Comparison of ENCODE assay signal across 8 mouse cellular contexts in genomic region chr14:118767673-118768353, GRCm38 (mm10). TPM values are rescaled to one million over a fixed set of nuclear protein-coding genes. Genes with fewer than 3 reads are reported as not detected.
A peak's percentile ranks its signal among the peaks of the same experiment; 100 is the strongest.
DNase-seq lines count a peak whose midpoint lies in the region; ATAC-seq lines count a peak whose summit lies in the region.

No protein-coding gene starts in this region.

- H3K4me2 ChIP-seq in hindbrain, embryonic 16.5 days (ENCODE audit: low read length) = no peak overlapping the region

- WGBS in hindbrain, embryonic 16.5 days = 37% methylated on average over 14 of the region's 14 CpGs

- H3K4me1 ChIP-seq in hindbrain, embryonic 16.5 days (ENCODE audit: control insufficient read depth, insufficient read depth, low read depth, low read length) = no peaks in the 10 kb centered on the region

- peak; percentile 91 for ATAC-seq in hindbrain, embryonic 16.5 days

- no peak overlapping the region for H3K4me3 ChIP-seq in hindbrain, embryonic 16.5 days (ENCODE audit: low read length)

- H3K9me3 ChIP-seq in hindbrain, embryonic 16.5 days (ENCODE audit: control insufficient read depth, low read length) = no peaks in the 10 kb centered on the region

- no peak overlapping the region for H3K27ac ChIP-seq in hindbrain, embryonic 16.5 days (ENCODE audit: low read depth, low read length)

- peak; percentile 77 for DNase-seq in WW6 (ENCODE audit: low read depth, low spot score)
- DNase-seq in cerebellum, postnatal 4 days (ENCODE audit: low spot score in 2 of 2) = peak; percentile 63 to 76
- DNase-seq in gastrocnemius, adult 18-20 months (ENCODE audit: low spot score) = peak; percentile 82
- DNase-seq in left cerebral cortex, adult 18-20 months (ENCODE audit: low spot score in 2 of 2) = peak; percentile 75 to 78
- DNase-seq in lung, postnatal 4 days = peak; percentile 72 to 81
- peak; percentile 54 for DNase-seq in retina, postnatal 7 days (ENCODE audit: low read depth, low spot score)
- DNase-seq in urinary bladder, adult 18-20 months (ENCODE audit: low spot score in 2 of 2) = peak; percentile 61 to 68

- H3K9ac ChIP-seq in hindbrain, embryonic 16.5 days (ENCODE audit: low read depth, low read length) = no peak overlapping the region

- H3K27me3 ChIP-seq in hindbrain, embryonic 16.5 days (replicated peaks; ENCODE audit: control insufficient read depth, insufficient read depth, low read length) = peaks cover 2% of the 10 kb centered on the region; the same call in 1 of the 2 replicates

- H3K36me3 ChIP-seq in hindbrain, embryonic 16.5 days (ENCODE audit: control insufficient read depth, insufficient read depth, low read length) = no peaks in the 10 kb centered on the region

RNA-seq across cellular contexts. Expression of gene Cldn10, which starts 19.9 kb away (rescaled TPM):
- not detected for total RNA-seq in gastrocnemius, adult 18-20 months (2021)
- 3.7 and 9.2 TPM in 2 replicates for polyA plus RNA-seq in hindbrain, embryonic 16.5 days (2015; fragmentation: Nextera tagmentation; extraction: Ambion mirVana)
- total RNA-seq in left cerebral cortex, adult 18-20 months (2021) = 10 to 100 TPM; 29.1 to 30.0 TPM

Comparison
In these comparisons a context has a peak if more than half of its experiments do, and no peak if none do; other contexts are left out.
1. RNA of gene Cldn10, which starts 19.9 kb away (total RNA-seq): 29.1 to 30.0 TPM in left cerebral cortex, adult 18-20 months; not detected in gastrocnemius, adult 18-20 months; every median in the first group is over 10 times any median in the second.
2. Peak in every context shown above with its lines, with median percentiles within 50 percentile points of each other: DNase-seq.